Mouse (Mus musculus): Measurements from ENCODE around the gene Pprc1.

The Pprc1 gene

DNA sequence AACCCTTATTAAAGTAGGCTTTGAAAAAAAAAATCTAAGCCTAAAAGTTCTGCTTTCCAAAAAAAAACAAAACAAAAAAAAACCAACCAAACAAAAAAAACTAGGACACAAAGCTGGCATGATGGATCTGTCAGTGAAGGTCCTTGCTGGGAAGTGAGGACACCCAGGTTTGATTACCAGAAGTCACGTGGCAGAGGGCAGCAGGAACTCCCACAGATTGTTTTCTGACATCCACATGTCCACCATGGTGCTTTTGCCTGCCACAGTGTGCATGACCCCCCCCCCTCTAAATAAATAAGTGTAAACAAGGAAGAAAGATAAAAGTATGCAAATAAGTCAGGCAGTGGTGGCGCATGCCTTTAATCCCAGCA is 59.5 kb downstream of the Pprc1 start:
- CTCF ChIA-PET, result no interaction called here

DNA sequence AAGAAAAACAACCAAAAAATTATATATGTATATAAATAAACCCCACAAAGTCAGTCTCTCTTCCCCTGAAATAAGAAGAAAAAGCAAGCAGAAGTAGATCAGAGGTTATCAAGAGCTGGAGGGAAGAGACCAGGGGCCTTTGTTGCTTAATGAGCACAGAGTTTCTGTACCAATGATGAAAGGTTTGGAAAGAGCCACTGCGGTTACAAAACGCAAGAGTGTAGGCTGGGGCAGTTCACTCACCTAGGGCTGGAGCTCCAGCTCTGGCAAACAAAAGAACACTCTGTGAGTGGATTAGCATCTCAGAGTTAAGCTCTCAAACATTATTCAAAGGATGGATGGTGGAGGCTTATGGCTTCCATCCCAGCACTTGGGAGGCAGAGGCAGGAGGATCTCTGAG is 65.5 kb downstream of the Pprc1 start:
- CTCF ChIA-PET, result interaction anchor here (0.6 kb wide), 1 partner anchor 263 kb away, joined by 5 read pairs; no protein-coding TSS in a partner anchor

- CTCF ChIA-PET, result interaction anchor here (0.6 kb wide), 1 partner anchor 264 kb away, joined by 5 read pairs; no protein-coding TSS in a partner anchor
Measured at GRCm38 (mm10) chr19:46110781-46111180, 66.1 kb downstream of the Pprc1 start.

DNA sequence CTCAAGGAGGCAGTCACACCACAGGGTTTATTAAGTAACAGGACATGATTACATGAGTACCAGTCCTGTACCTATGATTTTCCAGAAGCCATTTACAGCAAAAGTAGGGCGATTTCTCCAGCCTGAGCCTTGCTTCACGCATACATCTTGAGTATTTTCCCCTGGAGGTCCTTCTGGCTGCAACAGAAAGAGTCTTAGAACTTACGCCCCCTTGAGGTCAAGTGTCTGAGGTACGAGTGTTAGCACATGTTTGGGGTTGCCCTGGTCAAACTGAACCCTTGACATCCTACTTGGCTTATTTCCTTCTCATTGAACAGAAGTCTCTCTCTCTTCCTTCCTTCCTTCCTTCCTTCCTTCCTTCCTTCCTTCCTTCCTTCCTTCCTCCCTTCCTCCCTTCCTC is 69.9 kb downstream of the Pprc1 start:
- CTCF ChIA-PET, result no interaction called here

DNA sequence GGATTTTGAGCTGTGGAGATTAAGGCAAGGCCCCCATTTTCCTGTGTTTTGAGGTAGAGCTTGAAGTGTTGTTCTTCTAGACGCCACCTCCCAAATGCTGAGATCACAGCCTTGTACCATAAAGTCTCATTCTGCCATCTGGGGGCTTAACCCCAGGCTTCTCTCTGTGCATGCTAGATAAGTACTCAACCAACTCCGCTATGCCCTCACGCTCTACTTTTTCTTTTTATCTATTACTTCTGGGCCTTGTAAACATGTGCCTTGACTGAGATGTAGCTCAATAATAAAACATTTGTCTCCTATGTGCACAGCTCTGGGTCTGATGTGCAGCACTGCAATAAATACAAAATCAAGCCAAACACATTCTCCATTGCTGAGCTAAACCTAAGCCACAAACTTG is 74.8 kb downstream of the Pprc1 start:
- CTCF ChIA-PET, result no interaction called here

GRCm38 (mm10) chr19:46120872-46121271 is 76.2 kb downstream of the Pprc1 start:
- CTCF ChIA-PET, result interaction anchor here (0.5 kb wide), 1 partner anchor 168 kb away, joined by 3 read pairs; no protein-coding TSS in a partner anchor

All from spleen, embryonic (tissue).